Mouse (Mus musculus): ENCODE data around the gene Cln6.

DNA sequence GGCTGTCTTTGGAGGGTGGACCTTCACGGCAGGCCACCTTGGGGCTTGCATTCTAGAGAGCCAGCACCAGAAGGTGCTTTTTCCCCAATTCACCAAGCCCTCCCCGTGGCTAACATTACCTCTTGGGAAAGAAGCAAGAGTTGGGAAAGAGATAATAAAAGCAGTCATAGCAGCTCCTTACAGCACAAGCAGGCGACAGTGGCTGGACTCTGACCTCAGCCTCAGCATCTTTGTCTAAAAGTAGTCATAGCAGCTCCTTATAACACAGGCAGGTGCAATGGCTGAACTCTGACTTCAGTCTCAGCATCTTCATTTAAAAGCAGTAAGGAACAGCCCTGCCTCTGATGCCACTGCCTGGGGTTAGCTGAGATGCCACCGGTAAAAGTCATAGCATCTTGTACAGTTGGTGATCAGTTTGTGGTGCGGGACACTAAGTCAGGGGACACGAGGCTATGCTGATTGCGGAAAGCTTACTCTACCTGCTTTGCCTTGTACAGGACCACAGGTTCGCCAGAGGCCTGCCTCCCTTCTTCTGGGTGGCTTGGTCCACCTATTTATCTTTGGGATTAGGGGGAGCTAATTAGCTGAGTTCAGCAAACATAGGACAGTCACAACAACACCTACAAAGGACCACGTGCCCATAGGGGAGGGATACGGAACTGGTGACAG is 4.9 kb downstream of the Cln6 start:
- no peak for TF ChIP-seq NELFE (IDR thresholded peaks at IDR 0.05; ENCODE audit: low read depth, low read length)
- no peak for TF ChIP-seq TAL1 (IDR thresholded peaks at IDR 0.05; ENCODE audit: low read length)
- TF ChIP-seq EP300 (IDR thresholded peaks at IDR 0.05; ENCODE audit: low read depth in 1 of 2, low read length in 2 of 2) = no peak
- TF ChIP-seq CTCF (IDR thresholded peaks at IDR 0.05 in 2 of 3, conservative IDR thresholded peaks at IDR 0.05 in 1 of 3; ENCODE audit: control insufficient read depth in 1 of 3, insufficient read depth in 1 of 3, low read depth in 2 of 3, low read length in 3 of 3, poor library complexity in 1 of 3, severe bottlenecking in 1 of 3) = no peak
- no peak for TF ChIP-seq MYC (IDR thresholded peaks at IDR 0.05; ENCODE audit: low read depth, low read length)
- TF ChIP-seq POLR2A (IDR thresholded peaks at IDR 0.05; ENCODE audit: control insufficient read depth in 1 of 2, insufficient read depth in 1 of 2, low read depth in 1 of 2, low read length in 2 of 2, poor library complexity in 1 of 2) = no peak
- TF ChIP-seq RCOR1 (IDR thresholded peaks at IDR 0.05; ENCODE audit: low read depth, low read length) = no peak
- TF ChIP-seq RAD21 (IDR thresholded peaks at IDR 0.05; ENCODE audit: low read depth, low read length) = no peak
- no peak for TF ChIP-seq SIN3A (IDR thresholded peaks at IDR 0.05; ENCODE audit: low read length)
- TF ChIP-seq POLR2AphosphoS5 (IDR thresholded peaks at IDR 0.05; ENCODE audit: borderline replicate concordance, low read depth, low read length) = no peak
- no peak for TF ChIP-seq E2F4 (IDR thresholded peaks at IDR 0.05; ENCODE audit: borderline replicate concordance, low read depth, low read length)
- TF ChIP-seq TCF12 (IDR thresholded peaks at IDR 0.05; ENCODE audit: low read depth, low read length) = no peak
- no peak for TF ChIP-seq MAX (IDR thresholded peaks at IDR 0.05; ENCODE audit: low read length)
- TF ChIP-seq MAFK (IDR thresholded peaks at IDR 0.05; ENCODE audit: borderline replicate concordance, low read depth, low read length) = no peak

All from MEL (cell line).